Mouse (Mus musculus) cortical plate, adult 2 months (tissue): ENCODE data around the gene Ypel2. TPM values are rescaled to one million over a fixed set of nuclear protein-coding genes. Genes with fewer than 3 reads are reported as not detected.

Experiments
- H3K27ac ChIP-seq: fragments of 200-500 bp; 2 replicates; pipeline ENCODE4 v1.5.1; 2012; ENCODE audit warnings: low read length, control low read depth, inconsistent platforms; ENCODE audit not compliant: insufficient read depth
- H3K4me1 ChIP-seq: fragments of 200-500 bp; 2 replicates; pipeline ENCODE4 v1.6.1; 2011; ENCODE audit warnings: low read length; ENCODE audit not compliant: control insufficient read depth, insufficient read depth
- H3K4me3 ChIP-seq: fragments of 200-500 bp; 2 replicates; pipeline ENCODE4 v1.5.1; 2011; ENCODE audit warnings: mild to moderate bottlenecking, low read length, control low read depth; ENCODE audit not compliant: insufficient read depth
- CTCF ChIP-seq: fragments of 200-500 bp; IDR thresholded peaks from 2 replicates; pipeline ENCODE4 v1.5.1; 2011; ENCODE audit warnings: mild to moderate bottlenecking, control low read depth, low read length; ENCODE audit not compliant: insufficient read depth; ENCODE audit errors: extremely low read depth
- POLR2A ChIP-seq: fragments of 200-500 bp; IDR thresholded peaks from 2 replicates; pipeline ENCODE4 v1.6.1; 2011; ENCODE audit warnings: mild to moderate bottlenecking, low read length, control low read depth; ENCODE audit not compliant: insufficient read depth; ENCODE audit errors: extremely low read depth
- polyA plus RNA-seq: library from polyadenylated mRNA; depleted of rRNA; stranded (reverse); fragments of >200 nt; gene quantifications from 2 replicates; pipeline ENCODE4 v1.2.3, GENCODE M21; 2012

Gene Ypel2
- polyA plus RNA-seq, 1 experiment: 32.6 TPM

- TF ChIP-seq POLR2A: no peak
- H3K4me1 ChIP-seq: no peaks in the 10 kb centered on the region; the same call in 1 of the 2 replicates
- H3K4me3 ChIP-seq: no peak overlapping the region
- no peak overlapping the region for H3K27ac ChIP-seq
Observed at GRCm38 (mm10) chr11:86910244-86910643, 83.3 kb downstream of the Ypel2 start.

- Histone ChIP-seq H3K4me3 (no peak overlapping the region), H3K4me1 (no peaks in the 10 kb centered on the region; the same call in 1 of the 2 replicates), H3K27ac (no peak overlapping the region)
- TF ChIP-seq POLR2A (no peak), CTCF (no peak)
Observed at GRCm38 (mm10) chr11:86909028-86909427, 84.5 kb downstream of the Ypel2 start.

GRCm38 (mm10) chr11:86907889-86908590 is 85.5 kb downstream of the Ypel2 start:
- TF ChIP-seq POLR2A (no peak), CTCF (no peak)
- no peak overlapping the region for H3K4me3 ChIP-seq

DNA sequence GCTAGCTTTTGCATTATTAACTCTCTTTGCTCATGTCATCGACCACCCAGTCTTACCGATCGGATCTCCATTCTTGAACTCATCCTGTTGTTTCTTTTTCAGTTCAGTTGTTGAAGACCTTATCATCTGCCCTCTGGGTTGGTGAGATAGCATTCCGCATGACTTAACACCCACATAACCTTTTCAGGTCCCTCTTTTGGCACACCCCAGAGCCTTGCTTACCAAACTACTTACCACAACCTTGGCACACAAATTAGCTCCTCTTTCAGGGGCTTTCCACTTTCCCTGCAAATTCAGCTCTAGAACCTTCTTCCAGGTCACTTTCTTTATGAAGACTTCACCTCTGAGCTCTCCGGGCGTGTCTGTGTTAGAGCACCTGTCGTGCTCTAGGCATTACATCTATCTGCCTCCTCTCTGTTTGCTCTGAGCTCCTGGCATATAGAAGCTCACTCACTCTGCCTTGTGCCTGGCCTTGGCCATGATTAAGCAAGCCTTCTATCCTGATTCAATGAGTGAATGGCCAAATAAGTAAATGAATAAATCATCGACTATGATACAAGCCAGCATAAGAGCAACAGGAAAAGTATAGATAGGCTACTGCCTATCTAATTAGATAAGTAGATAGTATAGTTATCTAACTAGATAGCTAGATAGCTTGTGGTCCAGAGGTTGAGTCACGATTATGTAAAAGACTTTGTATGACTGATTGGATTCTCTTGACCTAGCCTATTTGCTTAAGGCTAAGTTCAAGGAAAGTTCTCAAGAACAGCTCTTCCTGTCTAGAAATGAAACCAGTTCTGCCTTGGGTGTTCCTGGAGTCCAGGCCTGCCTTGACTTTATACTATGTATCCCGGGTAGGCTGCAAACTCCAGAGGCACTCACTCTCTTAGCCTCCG is 86.5 kb downstream of the Ypel2 start:
- TF ChIP-seq CTCF (no peak), POLR2A (no peak)
- H3K4me1 ChIP-seq: no peaks in the 10 kb centered on the region

More at GRCm38 (mm10) chr11:86907889-86908590, 85.5 kb downstream of the Ypel2 start:
- Histone ChIP-seq H3K4me1 (no peaks in the 10 kb centered on the region), H3K27ac (no peak overlapping the region)

GRCm38 (mm10) chr11:86906257-86906656 is 87.2 kb downstream of the Ypel2 start:
- H3K27ac ChIP-seq: no peak overlapping the region
- H3K4me3 ChIP-seq: no peak overlapping the region
- TF ChIP-seq CTCF (no peak), POLR2A (no peak)
- H3K4me1 ChIP-seq: no peaks in the 10 kb centered on the region

More for the DNA sequence above, 86.5 kb downstream of the Ypel2 start:
- Histone ChIP-seq H3K4me3 (no peak overlapping the region), H3K27ac (no peak overlapping the region)

- H3K4me1 ChIP-seq: no peaks in the 10 kb centered on the region
- no peak overlapping the region for H3K27ac ChIP-seq
- no peak overlapping the region for H3K4me3 ChIP-seq
- no peak for TF ChIP-seq CTCF
- no peak for TF ChIP-seq POLR2A
Observed at GRCm38 (mm10) chr11:86905261-86905660, 88.2 kb downstream of the Ypel2 start.

DNA sequence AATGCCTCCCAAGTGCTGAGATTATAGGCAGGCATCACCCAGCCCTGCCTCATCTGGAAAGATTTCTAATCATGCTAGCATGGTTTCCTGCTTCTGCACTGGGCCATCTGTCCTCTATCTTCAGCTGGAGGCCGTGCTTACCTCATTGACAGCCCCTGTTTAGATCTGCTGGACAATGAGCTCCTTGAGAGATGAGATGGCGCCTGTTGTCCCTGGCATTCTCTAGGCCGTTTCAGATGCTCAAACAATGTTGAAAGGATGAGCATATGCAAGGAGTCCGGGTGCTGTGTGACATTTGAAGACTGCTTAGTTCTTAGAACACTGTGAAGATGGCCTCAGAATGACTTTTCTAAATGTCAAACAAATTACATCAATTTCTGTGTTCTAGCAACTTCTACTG is 88.8 kb downstream of the Ypel2 start:
- peaks cover 2% of the 10 kb centered on the region; the same call in 1 of the 2 replicates for H3K4me1 ChIP-seq
- no peak overlapping the region for H3K4me3 ChIP-seq
- TF ChIP-seq CTCF: no peak
- TF ChIP-seq POLR2A: no peak

GRCm38 (mm10) chr11:86898367-86898766 is 95.1 kb downstream of the Ypel2 start:
- Histone ChIP-seq H3K4me3 (no peak overlapping the region), H3K4me1 (peaks cover 4% of the 10 kb centered on the region), H3K27ac (no peak overlapping the region)
- TF ChIP-seq POLR2A: no peak
- no peak for TF ChIP-seq CTCF

More for the DNA sequence above, 88.8 kb downstream of the Ypel2 start:
- peak overlapping the region; percentile 69; the same call in 1 of the 2 replicates for H3K27ac ChIP-seq

DNA sequence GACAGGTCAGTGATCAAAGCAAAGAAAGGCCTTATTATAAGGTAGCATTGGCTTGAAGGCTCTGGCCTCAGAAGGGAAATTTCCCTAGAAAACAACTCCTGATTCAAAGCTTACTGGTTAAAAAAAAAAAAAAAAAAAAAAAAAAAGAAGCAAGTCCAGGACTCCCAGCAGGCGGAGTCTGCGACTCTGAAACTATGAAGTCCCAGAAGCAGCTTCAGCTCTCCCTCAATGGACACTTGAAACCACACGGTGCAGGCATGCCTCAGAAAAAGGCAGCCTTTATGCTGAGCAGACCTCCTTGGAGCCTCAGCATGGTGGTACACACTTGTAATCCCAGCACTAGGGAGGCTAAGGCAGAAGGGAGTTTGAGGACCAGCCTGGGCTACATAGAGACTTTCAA is 97.9 kb downstream of the Ypel2 start:
- Histone ChIP-seq H3K4me1 (peaks cover 5% of the 10 kb centered on the region), H3K27ac (no peak overlapping the region)
- TF ChIP-seq POLR2A: no peak
- TF ChIP-seq CTCF: no peak

GRCm38 (mm10) chr11:86895156-86895555 is 98.4 kb downstream of the Ypel2 start:
- Histone ChIP-seq H3K4me3 (no peak overlapping the region), H3K4me1 (peaks cover 4% of the 10 kb centered on the region), H3K27ac (no peak overlapping the region)
- TF ChIP-seq POLR2A: no peak

More for the DNA sequence above, 97.9 kb downstream of the Ypel2 start:
- no peak overlapping the region for H3K4me3 ChIP-seq

DNA sequence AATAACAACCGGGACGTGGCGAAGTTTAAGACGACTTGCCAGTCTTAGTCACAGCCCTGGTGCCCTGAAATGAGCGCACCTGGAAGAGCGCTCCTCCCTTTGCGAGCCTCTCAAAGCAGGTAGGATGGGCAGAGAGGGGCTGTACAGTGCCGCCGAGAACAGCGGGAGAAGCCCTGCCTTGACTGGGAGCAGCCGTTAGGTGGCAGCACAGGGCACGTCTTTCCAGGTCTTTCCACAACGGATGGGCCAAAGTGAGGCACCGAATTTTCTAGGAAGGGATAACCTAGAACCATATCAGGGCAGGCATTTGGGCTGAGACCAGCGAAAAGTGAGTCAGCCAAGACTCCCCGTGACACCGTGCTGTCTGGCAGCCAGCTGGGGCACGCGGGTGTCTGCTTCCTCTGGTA is 99.3 kb downstream of the Ypel2 start:
- Histone ChIP-seq H3K4me3 (peak overlapping the region; percentile 16), H3K4me1 (peaks cover 3% of the 10 kb centered on the region; the same call in 1 of the 2 replicates), H3K27ac (no peak overlapping the region)
- TF ChIP-seq POLR2A (no peak), CTCF (peak; percentile 92)
